Mouse (Mus musculus): ENCODE results near the gene C1qtnf7.

- no peak for TF ChIP-seq CTCF (IDR thresholded peaks at IDR 0.05; ENCODE audit: borderline replicate concordance, control insufficient read depth, extremely low read depth, insufficient read depth, low read length, poor library complexity)
- no peak for TF ChIP-seq POLR2A (IDR thresholded peaks at IDR 0.05; ENCODE audit: control insufficient read depth, extremely low read depth, insufficient read depth, low read length, poor library complexity)
These were observed 4.6 kb downstream of the C1qtnf7 start for GRCm38 (mm10) chr5:43519905-43520304.
